Mouse (Mus musculus) lung, postnatal 10 days (tissue): ENCODE data around the gene Wiz.

ENCODE experiments used
- DNase-seq: peaks from one replicate; pipeline ENCODE4 v3.0.0; 2021

Gene Wiz

DNA sequence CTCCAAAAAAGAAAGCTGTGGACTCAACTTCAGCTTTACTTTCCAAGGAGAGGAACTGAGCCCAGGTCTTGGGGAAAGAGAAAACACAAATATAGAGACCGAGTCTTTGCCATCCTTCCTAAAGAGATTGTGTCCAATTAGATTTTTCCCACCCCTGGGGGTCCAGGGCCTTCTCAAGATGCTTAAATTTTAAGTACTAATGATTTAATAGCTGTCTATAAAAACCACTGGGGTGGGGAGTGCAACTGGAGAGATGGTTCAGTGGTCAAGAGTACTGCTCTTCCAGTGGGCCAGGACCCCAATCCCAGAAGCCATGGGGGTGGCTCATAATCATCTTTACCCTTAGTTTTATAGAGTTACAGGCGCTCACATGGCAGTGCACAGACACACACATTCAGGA is 40.8 kb downstream of the Wiz start:
- DNase-seq = no peak

DNA sequence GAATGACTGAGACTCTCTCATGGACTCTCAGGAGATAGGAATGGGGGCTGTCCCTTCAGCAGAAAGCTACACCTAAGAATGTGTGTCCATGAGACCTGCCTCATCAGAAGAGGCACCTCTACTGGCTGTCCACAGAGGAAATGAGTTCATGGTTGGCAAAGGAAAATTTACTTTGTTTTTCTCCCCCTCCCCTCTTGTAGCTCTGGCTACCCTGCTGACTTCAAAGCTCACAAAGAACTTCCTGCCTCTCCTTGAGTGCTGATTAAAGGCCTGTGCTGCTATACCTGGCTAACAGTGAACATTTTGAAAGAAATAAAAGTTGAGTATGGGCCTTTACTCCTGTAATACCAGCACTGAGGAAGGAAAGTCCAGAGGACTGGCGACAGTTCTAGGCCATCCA is 48.1 kb downstream of the Wiz start:
- DNase-seq = no peak

DNA sequence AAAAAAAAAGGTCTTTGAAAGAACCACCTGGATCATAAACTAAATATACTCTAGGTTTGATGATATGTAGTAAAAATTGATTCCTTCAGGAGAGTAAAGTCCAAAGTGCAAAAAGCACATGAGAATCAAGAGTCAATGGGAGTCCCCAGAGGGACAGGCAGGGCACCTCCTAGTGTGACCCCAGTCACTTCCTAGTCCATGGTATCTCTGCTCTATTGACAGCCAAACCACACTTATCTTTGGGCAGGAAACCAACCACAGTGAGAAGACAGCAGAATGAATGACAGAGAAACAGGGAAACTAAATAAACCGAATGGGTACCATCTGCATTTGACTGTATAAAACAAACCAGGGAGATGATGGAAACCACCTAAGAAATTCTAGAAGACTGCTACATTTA is 49.1 kb downstream of the Wiz start:
- DNase-seq = no peak

DNA sequence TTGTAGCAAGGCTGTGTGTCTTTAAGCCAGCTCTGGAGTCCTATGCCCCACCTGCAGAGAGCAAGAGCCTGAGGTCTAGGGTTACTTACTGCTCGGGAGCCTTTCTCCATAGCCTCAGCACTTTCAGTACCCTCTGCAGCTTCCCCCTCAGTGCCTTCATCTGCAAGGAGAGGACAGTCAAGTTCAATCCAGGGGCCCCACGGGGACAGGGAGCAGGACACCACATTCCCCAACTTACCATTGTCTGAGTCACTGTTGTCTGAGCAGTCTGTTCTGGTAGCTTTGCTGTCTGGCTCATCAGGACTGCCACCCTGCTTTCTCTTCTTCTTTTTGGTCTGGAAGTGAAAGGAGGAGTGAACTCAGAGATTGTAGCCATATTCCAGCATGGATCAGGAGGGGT is 53.4 kb downstream of the Wiz start:
- DNase-seq = no peak

DNA sequence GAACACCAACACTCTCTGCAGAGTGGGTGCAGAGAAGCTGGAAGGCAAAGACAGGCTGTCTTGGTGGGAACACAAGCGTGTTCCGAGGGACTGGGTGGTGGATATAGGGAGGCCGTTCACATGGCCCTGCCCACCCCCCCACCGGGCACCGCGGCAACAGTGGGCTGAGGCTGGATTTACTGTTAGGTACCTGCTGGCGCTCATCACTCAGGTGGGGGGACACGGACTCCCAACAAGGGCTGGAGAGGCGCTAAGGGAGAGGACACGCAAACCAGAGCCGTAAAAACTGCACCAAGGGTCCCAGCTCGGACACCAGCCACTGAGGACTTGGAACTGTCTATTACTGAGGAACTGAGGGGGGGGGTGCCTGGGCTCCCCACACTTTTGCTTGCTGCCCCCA is 54.3 kb downstream of the Wiz start:
- no peak for DNase-seq

DNA sequence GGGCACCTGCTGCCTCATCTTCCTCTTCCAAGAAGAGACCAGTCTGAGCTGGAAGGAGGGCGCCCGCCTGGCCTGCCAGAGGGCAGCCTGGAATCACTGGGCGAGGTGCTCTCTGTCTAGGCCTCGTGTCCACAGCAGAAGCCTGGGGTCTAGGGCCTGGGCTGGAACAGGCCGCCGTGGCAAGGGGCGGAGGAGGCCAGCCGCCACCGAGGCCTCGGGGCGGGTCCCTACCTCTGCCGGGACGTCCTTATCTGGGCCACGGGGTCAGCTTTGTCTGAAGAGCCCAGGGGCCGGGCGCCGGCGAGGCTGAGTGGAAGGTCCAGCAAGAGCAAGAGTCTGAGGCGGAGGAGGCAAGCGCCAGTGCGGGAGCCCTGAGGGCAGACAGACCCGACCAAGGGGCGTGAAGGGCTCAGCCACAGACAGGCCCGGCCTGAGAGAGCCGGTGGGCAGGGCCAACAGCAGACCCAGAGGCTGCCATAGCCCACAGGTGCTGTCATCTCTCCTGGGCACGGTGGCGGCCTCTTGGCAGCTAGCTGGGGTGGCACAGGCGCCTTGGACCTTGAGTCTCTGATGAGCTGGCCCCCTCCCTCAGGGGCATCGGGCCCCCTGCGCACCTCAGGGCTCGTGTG is 55.5 kb downstream of the Wiz start:
- DNase-seq = no peak

DNA sequence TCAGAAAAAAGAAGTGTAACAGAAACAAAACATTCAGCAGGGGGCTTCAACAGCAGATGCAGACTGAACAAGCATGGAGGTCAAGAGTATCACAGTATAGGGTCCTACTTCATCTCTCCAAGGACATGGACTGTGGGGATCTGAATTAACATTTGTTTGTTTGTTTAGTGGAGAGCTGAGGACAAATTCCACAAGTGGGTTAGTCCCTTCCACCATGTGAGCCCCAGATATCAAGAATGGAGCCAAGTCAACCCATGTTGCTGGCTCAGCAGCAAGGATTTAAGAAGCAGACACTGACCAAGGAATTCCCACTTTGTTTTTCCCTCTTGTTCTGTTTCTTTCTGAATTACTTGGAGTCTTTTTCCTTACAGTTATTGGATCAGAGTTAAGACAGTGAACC is 61.7 kb downstream of the Wiz start:
- no peak for DNase-seq

DNA sequence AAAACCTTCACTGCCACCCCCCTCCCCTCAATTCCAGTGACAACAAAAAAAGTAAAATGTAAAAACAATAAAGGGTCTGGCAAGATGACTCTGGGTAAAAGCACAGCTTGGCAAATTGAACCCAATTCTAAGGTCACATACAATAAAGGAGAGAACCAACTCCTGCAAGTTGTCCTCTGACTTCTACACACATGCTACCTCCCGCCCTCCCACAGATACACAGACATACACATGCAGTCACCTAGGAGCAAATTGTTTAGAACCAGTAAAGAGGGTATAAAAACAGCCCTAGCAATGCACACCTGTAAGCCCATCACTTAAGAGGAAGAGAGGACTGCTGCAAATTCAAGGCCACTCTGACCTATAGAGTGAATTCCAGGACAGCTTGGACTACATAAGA is 66.4 kb downstream of the Wiz start:
- no peak for DNase-seq

DNA sequence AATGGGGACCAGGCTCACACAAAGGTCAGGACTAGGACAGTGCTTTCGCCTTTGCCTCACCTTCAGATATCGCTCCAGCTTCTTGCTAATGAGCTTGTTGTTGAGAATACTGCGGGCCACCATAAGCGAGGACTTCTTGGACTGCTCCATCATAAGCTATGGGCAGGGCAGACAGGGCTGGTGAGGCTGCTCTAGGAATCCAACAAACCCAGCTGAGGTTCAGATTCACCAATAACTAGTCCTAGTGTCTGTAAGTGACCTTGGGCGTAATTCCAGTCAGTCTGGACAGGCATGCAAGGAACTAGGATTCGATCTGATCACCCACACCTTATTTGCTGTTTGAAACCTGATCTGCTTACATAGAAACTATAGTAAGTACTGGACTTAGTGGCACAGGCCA is 67.4 kb downstream of the Wiz start:
- no peak for DNase-seq

DNA sequence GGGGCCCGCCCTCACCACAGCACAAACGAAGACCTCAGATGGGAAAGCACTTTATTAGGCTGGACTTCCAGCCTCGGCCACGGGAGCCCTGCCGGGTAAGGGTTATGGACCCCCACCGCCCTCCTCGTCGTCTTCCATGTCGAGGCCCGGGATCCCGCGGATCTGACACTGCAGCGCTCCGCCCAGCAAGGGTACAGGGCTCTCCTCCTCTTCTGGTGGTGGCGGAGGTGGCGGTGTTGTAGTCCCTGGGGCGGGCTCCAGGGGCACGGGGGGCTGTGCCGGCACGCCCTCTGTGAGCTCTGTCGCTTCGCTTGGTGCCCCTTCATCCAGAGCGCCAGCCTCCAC is 67.9 kb downstream of the Wiz start:
- DNase-seq = no peak

DNA sequence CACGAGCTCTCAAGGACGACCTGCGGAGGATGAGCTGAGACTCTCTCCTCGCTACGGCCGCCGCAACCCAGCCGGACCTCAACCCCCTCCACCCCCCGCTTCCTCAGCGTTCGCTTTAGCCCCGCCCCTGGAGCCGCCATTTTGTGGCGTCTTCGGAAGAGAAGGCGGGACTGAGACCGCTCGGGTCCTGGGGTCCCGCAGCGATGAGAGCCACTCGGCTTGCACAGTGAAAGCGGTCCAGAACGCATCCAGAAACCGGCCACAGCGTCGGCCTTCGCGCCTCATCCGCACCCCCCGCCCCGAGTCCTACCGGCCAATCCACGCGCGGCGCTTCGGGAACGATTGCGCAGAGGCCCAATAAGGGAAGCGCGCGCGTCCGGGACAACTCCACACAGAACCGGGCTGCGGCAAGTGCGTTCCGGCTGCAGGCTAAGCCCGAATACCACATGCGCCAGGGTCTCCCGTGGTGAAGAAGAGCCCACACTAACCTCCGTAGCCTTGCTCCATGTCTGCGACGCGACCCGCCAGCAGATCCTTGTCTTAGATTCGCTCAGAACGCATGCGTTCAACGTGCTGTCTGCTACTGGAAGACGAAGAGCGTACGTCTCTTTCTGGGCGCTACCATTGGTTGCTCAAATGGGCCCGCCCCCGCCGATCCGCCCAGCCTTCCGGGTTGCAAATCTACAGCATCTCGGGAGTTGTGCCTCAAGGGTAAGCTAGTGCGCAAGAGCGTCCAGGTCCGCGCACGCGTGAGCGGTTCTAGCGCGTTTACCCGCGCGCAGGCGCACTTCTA is 68.4 kb downstream of the Wiz start, which contains the start of gene Akap8:
Gene Akap8 (minus strand): TSS at position 642 of the 793 bp plus-strand sequence.
- peak; percentile 99 for DNase-seq

DNA sequence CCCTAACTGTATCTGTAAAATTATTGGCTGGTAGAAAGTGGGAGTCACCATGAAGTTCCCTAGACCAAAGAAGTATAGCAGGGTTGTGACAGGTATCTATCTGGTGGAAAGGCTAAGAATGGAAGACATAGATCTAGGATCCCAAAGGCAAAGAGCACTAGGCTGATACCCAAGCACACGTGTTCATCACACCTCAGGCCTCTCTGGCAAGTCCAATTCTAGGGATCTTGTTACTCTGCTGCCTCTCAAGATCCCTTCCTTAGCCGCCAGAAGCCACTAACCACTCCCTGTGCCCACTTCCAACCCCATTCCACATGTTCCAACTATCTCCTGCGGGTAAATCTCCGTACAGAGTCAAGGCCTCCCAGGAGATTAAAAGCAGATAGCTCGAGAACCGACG is 69.3 kb downstream of the Wiz start:
- no peak for DNase-seq

DNA sequence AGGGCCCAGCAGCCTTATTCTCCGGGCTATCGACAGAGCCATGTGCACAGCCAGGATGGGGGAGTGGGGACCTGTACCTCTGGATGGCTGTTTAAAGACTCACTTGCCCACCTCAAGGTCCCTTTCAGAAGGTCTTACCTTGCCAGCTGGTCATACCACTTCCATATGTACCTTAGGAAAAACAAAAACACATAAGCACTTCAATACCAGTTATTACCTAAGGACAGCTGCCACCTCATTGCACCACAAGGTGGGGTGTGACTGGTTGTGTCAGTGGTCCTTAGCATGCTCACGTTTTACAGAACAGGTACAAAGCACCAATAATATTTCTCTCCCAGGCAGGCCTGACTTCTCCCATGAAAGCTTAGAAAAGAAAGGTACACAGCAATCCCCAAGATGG is 71.5 kb downstream of the Wiz start:
- no peak for DNase-seq

DNA sequence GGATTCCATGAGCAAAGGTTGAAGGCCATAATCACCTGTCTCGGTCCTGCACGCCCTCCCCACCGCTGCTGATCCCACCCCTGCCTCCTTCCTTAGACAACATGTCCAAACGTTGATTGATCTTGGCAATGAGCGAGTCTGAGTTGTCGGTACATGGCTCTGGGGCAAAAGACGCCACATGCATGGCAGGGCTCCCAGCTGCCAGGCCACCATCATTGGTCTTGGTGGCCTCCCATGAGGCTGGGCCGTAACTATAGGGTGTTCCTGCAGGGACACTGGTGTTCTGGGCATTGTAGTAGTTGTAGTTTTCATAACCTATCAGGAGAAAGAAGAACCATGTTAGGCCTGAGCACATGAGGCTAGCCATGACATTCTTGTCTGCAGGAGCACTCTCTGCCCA is 72.2 kb downstream of the Wiz start:
- no peak for DNase-seq

DNA sequence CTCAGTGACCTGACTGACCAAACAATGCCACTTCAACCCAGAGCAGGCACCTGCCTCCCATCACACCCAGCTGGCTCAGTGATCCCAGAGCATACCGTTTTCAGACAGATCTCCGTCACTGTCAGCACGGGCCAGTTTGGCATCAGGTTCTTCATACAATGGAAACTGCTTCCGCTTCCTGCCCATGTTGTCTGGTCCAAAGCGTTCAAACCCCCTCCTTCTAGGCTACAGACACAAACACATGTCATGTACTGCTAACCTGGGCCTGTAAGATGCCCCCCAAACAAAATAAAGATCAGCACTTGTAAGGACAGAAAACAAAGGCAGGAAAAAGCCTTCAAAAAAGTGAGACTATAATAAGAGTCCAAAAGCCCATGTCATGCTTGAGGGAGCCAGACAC is 73.7 kb downstream of the Wiz start:
- DNase-seq = no peak

DNA sequence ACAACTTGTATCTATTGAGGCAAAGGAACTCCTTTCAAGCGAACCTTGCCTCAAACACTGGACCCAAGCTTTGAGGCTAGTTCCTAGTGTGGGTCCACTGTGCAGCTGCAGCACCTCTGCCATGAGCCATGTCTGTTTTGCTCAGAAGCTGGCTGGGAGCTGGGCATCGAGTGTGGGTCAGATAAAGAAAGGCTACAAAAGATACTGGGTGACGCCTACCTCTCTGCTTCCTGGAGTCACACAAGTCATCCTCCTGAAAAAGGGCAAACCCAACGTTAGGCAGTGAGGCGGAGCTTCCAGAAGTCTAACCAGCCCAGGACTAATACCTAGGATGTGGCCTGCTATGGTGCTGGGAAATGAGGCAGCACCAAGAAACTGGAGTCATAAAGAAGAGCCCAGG is 75.3 kb downstream of the Wiz start:
- DNase-seq = no peak

DNA sequence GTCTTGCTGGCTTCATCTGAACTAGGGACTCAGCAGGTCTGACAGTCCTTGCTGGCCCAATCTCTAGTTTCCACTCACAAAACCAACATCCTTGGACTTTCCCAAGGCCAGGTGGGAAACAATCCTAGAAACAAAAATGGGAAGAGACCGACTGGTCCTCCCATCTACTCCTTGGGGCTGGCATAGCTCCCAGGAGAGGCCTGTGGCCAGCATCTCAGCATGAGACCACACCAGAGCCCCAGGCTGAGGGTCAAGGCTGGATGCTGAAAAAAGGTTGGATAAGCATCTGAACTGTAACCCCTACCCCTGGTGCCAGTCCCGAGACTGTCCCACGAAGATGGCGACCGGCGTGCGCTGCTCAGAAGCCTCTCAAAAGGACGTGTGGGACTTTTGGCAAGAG is 76.4 kb downstream of the Wiz start:
- DNase-seq = no peak

DNA sequence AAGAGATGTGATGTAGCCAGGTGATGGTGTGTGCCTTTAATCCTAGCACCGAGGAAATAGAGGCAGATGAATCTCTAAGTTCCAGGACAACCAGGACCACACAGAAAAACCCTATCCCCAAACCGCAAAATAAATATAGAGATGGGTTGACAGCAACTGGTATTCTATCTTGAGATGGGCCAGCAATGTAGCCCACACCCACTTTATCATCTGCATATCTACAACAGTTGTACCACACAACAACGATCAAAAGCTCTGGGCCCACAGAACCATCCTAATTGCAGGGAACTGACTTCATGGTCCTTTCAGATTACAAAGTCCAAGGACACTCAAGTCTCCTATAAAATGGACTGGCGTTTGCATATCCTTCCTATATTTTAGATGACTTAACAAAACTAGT is 81.3 kb downstream of the Wiz start:
- DNase-seq = no peak
